9 mouse cellular contexts compared by ENCODE assay signal in the genomic region with DNA sequence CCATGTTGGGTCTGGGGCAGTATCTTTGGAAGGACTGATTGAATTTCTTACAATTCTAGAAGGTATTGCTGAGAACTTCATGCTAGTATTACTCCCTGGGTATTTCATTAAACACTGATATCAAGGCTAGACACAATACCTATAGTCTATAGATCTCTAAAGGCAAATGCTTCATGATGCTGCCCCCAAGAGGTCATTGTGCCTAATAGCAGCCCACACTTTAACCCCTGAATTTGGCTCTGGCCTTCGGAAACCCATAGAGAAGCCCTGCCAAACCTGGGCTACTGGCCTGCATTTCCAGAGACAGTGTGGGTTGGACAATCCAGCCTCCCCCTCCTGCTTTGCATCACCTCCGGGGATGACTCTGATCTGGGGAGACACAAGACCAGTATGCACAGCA. TPM values are rescaled to one million over a fixed set of nuclear protein-coding genes. Genes with fewer than 3 reads are reported as not detected.
A peak's percentile ranks its signal among the peaks of the same experiment; 100 is the strongest.
DNase-seq lines count a peak whose midpoint lies in the region; ATAC-seq and TF ChIP-seq lines count a peak whose summit lies in the region.
"Had no signal": no experiment of that assay in that cellular context is flagged by ENCODE, and none has a peak within 500 bp of the region (broad histone marks: within the 10 kb centered on the region; RNA-seq: fewer than 3 reads in every experiment).

No protein-coding gene starts in this region.

- no peak overlapping the region for H3K27ac ChIP-seq in liver, postnatal 0 days (ENCODE audit: low read depth)
- H3K27ac ChIP-seq: forebrain, embryonic 12.5 days had no signal

- WGBS in liver, postnatal 0 days (ENCODE audit: insufficient replicate concordance) = 37% methylated on average over 2 of the region's 2 CpGs

- H3K9ac ChIP-seq in liver, postnatal 0 days (replicated peaks) = no peak overlapping the region
- H3K9ac ChIP-seq: forebrain, embryonic 12.5 days had no signal

- no peaks in the 10 kb centered on the region for H3K9me3 ChIP-seq in liver, postnatal 0 days (ENCODE audit: low read length)
- H3K9me3 ChIP-seq: forebrain, embryonic 12.5 days had no signal

- no peaks in the 10 kb centered on the region for H3K4me1 ChIP-seq in liver, postnatal 0 days (ENCODE audit: insufficient read depth)
- H3K4me1 ChIP-seq: forebrain, embryonic 12.5 days had no signal

- DNase-seq in embryo, embryonic 10 days (ENCODE audit: low spot score) = peak; percentile 65
- no peak for DNase-seq in embryo, embryonic 9.5 days (ENCODE audit: extremely low spot score)
- DNase-seq in liver, postnatal 0 days = no peak
- no peak for DNase-seq in liver
- peak; percentile 3 for DNase-seq in brain, adult 2 months (ENCODE audit: low read depth, low spot score)
- no peak for DNase-seq in right cerebral cortex, postnatal 25 days
- DNase-seq in heart, adult 9 months (ENCODE audit: low spot score in 2 of 2) = no peak

- H3K4me2 ChIP-seq in liver, postnatal 0 days (ENCODE audit: low read depth, low read length) = no peak overlapping the region
- H3K4me2 ChIP-seq: forebrain, embryonic 12.5 days had no signal

- H3K27me3 ChIP-seq in liver, postnatal 0 days (ENCODE audit: insufficient read depth, low read length) = no peaks in the 10 kb centered on the region
- H3K27me3 ChIP-seq: forebrain, embryonic 12.5 days had no signal

- H3K36me3 ChIP-seq in liver, postnatal 0 days (replicated peaks; ENCODE audit: insufficient read depth, low read length) = no peaks in the 10 kb centered on the region
- H3K36me3 ChIP-seq: forebrain, embryonic 12.5 days had no signal

- peak; percentile 53 for TF ChIP-seq CTCF in liver, postnatal 0 days (IDR thresholded peaks at IDR 0.05; ENCODE audit: low read depth)

- H3K4me3 ChIP-seq in liver, postnatal 0 days (ENCODE audit: low read depth, low read length) = no peak overlapping the region
- H3K4me3 ChIP-seq: forebrain, embryonic 12.5 days had no signal

- TF ChIP-seq EP300 in liver, postnatal 0 days (IDR thresholded peaks at IDR 0.05; ENCODE audit: low read depth) = no peak

- ATAC-seq in liver, postnatal 0 days = no peak
- ATAC-seq in megakaryocyte progenitor cell, adult 5-6 weeks (replicated peaks; ENCODE audit: poor library complexity) = peak; percentile 66

RNA-seq across cellular contexts. Expression of gene Ireb2, which starts 33.8 kb away (rescaled TPM):
- 6.5 and 7.5 TPM in 2 replicates for polyA plus RNA-seq in liver, postnatal 0 days (2015; fragmentation: Nextera tagmentation; extraction: Ambion mirVana)
- 38.7 and 53.4 TPM in 2 replicates for total RNA-seq in megakaryocyte progenitor cell, adult 5-6 weeks (2015)
- 32.0 and 38.6 TPM in 2 replicates for total RNA-seq in megakaryocyte progenitor cell, adult 5-6 weeks (2017)

Comparison
In these comparisons a context has a peak if more than half of its experiments do, and no peak if none do; other contexts are left out.
1. DNase-seq: peak in embryo, embryonic 10 days (single experiment) and brain, adult 2 months (single experiment); none in embryo, embryonic 9.5 days (single experiment), liver, postnatal 0 days (single experiment), liver (single experiment), right cerebral cortex, postnatal 25 days (single experiment) and heart, adult 9 months (0 of 2).